Mouse (Mus musculus) liver, embryonic 14.5 days (tissue): ENCODE data around the gene Keap1. TPM values are rescaled to one million over a fixed set of nuclear protein-coding genes. Genes with fewer than 3 reads are reported as not detected.

Source experiments
- ATAC-seq: fragments of 200-750 bp; cut with Nextera tagmentation; 2 replicates; pipeline ENCODE4 v1.8.0; 2017; ENCODE audit warnings: moderate number of reproducible peaks, mild to moderate bottlenecking, moderate library complexity; ENCODE audit not compliant: insufficient read depth
- DNase-seq, 3 experiments: peaks; one replicate each; pipeline ENCODE4 v3.0.0-alpha.2; 2012 to 2013; ENCODE audit warnings: low read depth in 3 of 3, low spot score in 3 of 3
- H3K27ac ChIP-seq: fragments of 300-500 bp; sonication (generic); 2 replicates; pipeline ENCODE4 v1.5.1; 2014; ENCODE audit warnings: moderate library complexity, mild to moderate bottlenecking, control low read depth, inconsistent platforms
- H3K27me3 ChIP-seq: fragments of 300-500 bp; sonication (generic); 2 replicates; pipeline ENCODE4 v1.6.1; 2014; ENCODE audit warnings: mild to moderate bottlenecking, low read length, moderate library complexity; ENCODE audit not compliant: control insufficient read depth, insufficient read depth
- H3K36me3 ChIP-seq: fragments of 300-500 bp; sonication (generic); replicated peaks from 2 replicates; pipeline ENCODE4 v1.6.1; 2014; ENCODE audit warnings: low read depth; ENCODE audit not compliant: control insufficient read depth, insufficient read depth
- H3K4me1 ChIP-seq, 2 experiments: fragments of 200-500 bp in 1 of 2; fragments of 300-500 bp in 1 of 2; sonication (generic) in 1 of 2; replicated peaks; 2 replicates each; pipeline ENCODE4 v1.6.1; 2012 to 2014; ENCODE audit warnings: antibody characterized with exemption in 1 of 2, inconsistent platforms in 1 of 2, low read length in 1 of 2; ENCODE audit not compliant: control insufficient read depth in 2 of 2, insufficient read depth in 2 of 2
- H3K4me2 ChIP-seq: fragments of 300-500 bp; sonication (generic); 2 replicates; pipeline ENCODE4 v1.6.1; 2014; ENCODE audit warnings: low read depth, mild to moderate bottlenecking, control low read depth, moderate library complexity
- H3K4me3 ChIP-seq, 2 experiments: fragments of 200-500 bp in 1 of 2; fragments of 300-500 bp in 1 of 2; sonication (generic) in 1 of 2; 2 replicates each; pipeline ENCODE4 v1.5.1; 2012 to 2014; ENCODE audit warnings: low read depth in 2 of 2, low read length in 2 of 2, mild to moderate bottlenecking in 2 of 2, control low read depth in 1 of 2, inconsistent platforms in 1 of 2, moderate library complexity in 1 of 2; ENCODE audit not compliant: insufficient read depth in 1 of 2
- H3K9ac ChIP-seq: fragments of 300-500 bp; sonication (generic); replicated peaks from 2 replicates; pipeline ENCODE4 v1.6.1; 2014; ENCODE audit warnings: mild to moderate bottlenecking, control low read depth, moderate library complexity
- H3K9me3 ChIP-seq: fragments of 300-500 bp; sonication (generic); 2 replicates; pipeline ENCODE4 v1.6.1; 2016; ENCODE audit warnings: low read length, mixed read lengths; ENCODE audit not compliant: control insufficient read depth
- CTCF ChIP-seq: IDR thresholded peaks from 2 replicates; pipeline ENCODE4 v1.5.1; 2016; ENCODE audit warnings: antibody characterized with exemption, low read depth, control low read depth
- EP300 ChIP-seq: IDR thresholded peaks from 2 replicates; pipeline ENCODE4 v1.6.1; 2016; ENCODE audit warnings: antibody characterized with exemption, low read depth
- WGBS: fragments of 180-500 bp; shearing (Covaris S2); extraction: QIAGEN DNeasy Blood & Tissue Kit; methylation state at CpG from one replicate; pipeline ENCODE4 v1.1.7; 2014; ENCODE audit not compliant: insufficient replicate concordance; 5-methylcytosine and 5-hydroxymethylcytosine counted together
- polyA plus RNA-seq, 2 experiments: library from polyadenylated mRNA; depleted of rRNA in 1 of 2; stranded (reverse) in 1 of 2; unstranded in 1 of 2; fragments of >200 nt; fragmentation: Nextera tagmentation in 1 of 2; extraction: Ambion mirVana in 1 of 2; gene quantifications; 2 replicates each; pipeline versions ENCODE4 v1.2.1 to v1.2.3; 2012 to 2014

Keap1 gene
- polyA plus RNA-seq, 2 experiments, result 15.1 to 15.6 TPM

DNA sequence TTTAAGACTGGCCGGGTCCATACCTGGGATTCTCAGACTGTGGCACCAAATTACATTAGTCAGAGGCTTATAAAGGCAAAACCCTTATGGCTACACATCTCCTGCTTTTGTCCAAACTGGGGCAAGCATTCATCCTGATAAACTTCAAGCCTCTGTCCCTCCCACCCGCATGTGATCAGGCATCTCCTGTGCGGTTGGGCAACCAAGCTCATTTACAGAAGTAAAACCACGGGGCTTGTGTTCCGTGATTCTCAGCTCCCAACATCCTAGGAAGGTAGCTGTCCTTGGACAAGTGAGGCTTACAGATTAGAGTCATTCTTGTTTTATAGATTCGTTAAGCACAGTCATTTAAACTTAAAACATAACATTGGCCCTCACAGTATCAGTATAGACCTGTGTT lies 32.3 kb downstream of the Keap1 start:
- ATAC-seq (no peak), DNase-seq (no peak)
- Histone ChIP-seq H3K27me3 (no peaks in the 10 kb centered on the region), H3K4me3 (no peak overlapping the region), H3K36me3 (no peaks in the 10 kb centered on the region), H3K4me1 (peaks cover 5 to 8% of the 10 kb centered on the region in 2 experiments), H3K4me2 (no peak overlapping the region), H3K27ac (no peak overlapping the region), H3K9ac (no peak overlapping the region), H3K9me3 (no peaks in the 10 kb centered on the region)
- WGBS, result 67% methylated on average over 6 of the region's 6 CpGs
- TF ChIP-seq EP300, result no peak
- TF ChIP-seq CTCF, result no peak

DNA sequence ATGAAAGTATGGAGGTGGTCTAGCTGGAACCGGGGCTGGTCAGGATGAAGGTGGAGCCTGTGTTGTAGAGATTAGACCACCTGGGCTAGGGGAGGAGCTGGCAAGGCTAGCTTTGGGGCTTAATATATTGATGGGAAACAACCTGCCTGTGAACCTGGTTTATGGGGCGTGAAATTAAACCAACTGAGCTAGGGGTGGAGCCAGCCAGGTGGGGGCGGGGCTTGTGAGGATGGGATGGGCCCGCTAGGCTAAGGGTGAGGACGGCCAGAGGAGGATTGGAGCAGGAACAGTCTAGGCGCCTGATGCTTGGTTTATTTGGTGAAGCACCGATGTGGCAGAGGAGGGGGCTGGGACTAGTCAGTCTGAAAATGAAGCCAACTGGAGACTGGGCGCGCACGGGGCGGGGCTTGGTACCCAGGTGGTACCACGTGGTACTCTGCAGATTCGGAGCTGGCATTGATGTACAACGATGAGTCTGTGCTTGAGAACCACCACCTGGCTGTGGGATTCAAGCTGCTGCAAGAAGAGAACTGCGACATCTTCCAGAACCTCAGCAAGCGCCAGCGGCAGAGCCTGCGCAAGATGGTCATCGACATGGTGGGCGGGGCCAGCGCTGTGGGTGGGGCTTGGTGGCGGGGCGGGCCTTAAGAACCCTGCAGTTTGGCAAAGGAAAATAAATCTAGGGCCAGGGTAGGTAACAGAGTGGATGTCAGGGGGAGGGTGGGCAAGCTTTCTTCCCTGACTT lies 34.5 kb downstream of the Keap1 start:
- H3K4me1 ChIP-seq, result peaks cover 5 to 8% of the 10 kb centered on the region in 2 experiments
- no peaks in the 10 kb centered on the region for H3K36me3 ChIP-seq
- no peak for ATAC-seq
- no peaks in the 10 kb centered on the region for H3K9me3 ChIP-seq
- WGBS, result 51% methylated on average over 23 of the region's 23 CpGs
- no peak overlapping the region for H3K27ac ChIP-seq
- H3K9ac ChIP-seq, result no peak overlapping the region
- H3K4me2 ChIP-seq, result peak overlapping the region; percentile 17
- no peak for DNase-seq
- H3K27me3 ChIP-seq, result no peaks in the 10 kb centered on the region
- H3K4me3 ChIP-seq, result peak overlapping the region in 1 of 2 experiments; percentile 26; a peak in 2 of 4 replicates
- TF ChIP-seq EP300 (no peak), CTCF (no peak)

DNA sequence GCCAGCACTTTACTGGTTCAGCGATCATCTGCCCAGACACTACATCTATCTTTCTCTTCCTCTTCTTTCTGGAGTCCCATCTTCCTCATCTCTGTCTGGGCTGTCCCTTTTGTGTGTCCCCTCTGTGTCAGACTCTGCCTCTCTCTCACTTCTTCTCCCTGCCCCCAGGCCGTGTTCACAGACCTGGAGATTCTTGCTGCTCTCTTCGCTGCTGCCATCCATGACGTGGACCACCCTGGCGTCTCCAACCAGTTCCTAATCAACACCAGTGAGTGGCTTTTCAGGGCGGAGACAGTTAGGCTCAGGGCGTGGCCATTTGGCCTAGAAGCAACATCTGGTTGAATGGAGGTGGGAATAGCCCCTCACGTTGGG lies 35.0 kb downstream of the Keap1 start:
- Histone ChIP-seq H3K4me3 (no peak overlapping the region), H3K4me1 (peaks cover 5 to 8% of the 10 kb centered on the region in 2 experiments), H3K36me3 (no peaks in the 10 kb centered on the region), H3K4me2 (no peak overlapping the region; the same call in 1 of the 2 replicates), H3K9ac (no peak overlapping the region), H3K27ac (no peak overlapping the region), H3K9me3 (no peaks in the 10 kb centered on the region), H3K27me3 (no peaks in the 10 kb centered on the region)
- ATAC-seq (peak; percentile 31; the same call in 1 of the 2 replicates), DNase-seq (no peak)
- TF ChIP-seq EP300 (no peak), CTCF (no peak)
- 39% methylated on average over 8 of the region's 8 CpGs for WGBS

DNA sequence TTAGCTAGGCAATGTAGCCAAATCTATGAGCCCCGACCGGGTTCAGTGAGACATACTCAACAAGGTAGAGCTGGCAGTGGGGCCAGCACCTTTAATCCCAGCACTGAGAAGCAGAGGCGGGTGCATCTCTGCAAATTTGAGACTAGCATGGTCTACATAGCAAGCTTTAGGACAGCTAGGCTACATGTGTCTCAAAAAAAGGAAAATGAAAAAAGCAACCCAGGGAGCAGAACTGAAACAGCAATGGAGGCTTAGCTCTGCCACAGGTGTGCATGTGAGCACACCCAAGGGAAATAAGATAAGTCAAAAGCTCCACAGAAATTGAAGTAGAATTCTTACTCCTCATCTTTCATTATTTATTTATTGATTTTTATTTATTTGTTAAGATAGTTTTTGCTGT lies 40.2 kb downstream of the Keap1 start:
- no peaks in the 10 kb centered on the region for H3K4me1 ChIP-seq
- no peak for TF ChIP-seq CTCF
- TF ChIP-seq EP300, result no peak
- H3K27me3 ChIP-seq, result no peaks in the 10 kb centered on the region
- H3K4me2 ChIP-seq, result no peak overlapping the region
- WGBS, result 66% methylated on average over 3 of the region's 3 CpGs
- no peak overlapping the region for H3K27ac ChIP-seq
- no peaks in the 10 kb centered on the region for H3K9me3 ChIP-seq
- H3K36me3 ChIP-seq, result no peaks in the 10 kb centered on the region
- DNase-seq (no peak), ATAC-seq (no peak)
- no peak overlapping the region for H3K9ac ChIP-seq
- no peak overlapping the region for H3K4me3 ChIP-seq

DNA sequence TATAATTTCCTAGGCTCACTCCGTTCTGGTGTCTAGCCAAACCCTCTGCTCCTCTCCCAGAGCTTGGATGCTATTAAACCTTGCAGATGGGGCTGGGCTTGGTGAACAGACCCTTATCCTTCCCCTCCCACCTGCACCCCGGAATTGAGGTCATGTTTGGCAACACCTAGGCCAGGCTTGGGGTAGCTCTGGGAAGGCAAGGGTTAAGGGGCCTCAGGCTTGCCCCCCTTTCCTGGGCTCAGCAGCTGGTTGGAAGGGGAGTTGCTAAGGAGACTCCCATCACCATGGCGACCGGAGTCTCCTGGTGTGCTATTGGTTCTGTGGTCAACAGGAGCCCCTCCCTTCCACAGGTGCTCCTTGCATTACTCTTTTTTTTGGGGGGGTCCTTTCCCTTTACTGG lies 41.2 kb downstream of the Keap1 start:
- Histone ChIP-seq H3K27me3 (no peaks in the 10 kb centered on the region), H3K36me3 (no peaks in the 10 kb centered on the region), H3K9me3 (no peaks in the 10 kb centered on the region), H3K4me2 (no peak overlapping the region), H3K27ac (no peak overlapping the region), H3K4me3 (no peak overlapping the region), H3K4me1 (no peaks in the 10 kb centered on the region), H3K9ac (no peak overlapping the region)
- 77% methylated on average over 4 of the region's 4 CpGs for WGBS
- DNase-seq (no peak), ATAC-seq (no peak)
- TF ChIP-seq EP300, result no peak
